Mouse (Mus musculus) heart, postnatal 4 days (tissue): ENCODE data around the gene Kel. TPM values are rescaled to one million over a fixed set of nuclear protein-coding genes. Genes with fewer than 3 reads are reported as not detected.

Experiments
- DNase-seq: peaks from one replicate; pipeline ENCODE4 v3.0.0; 2021
- total RNA-seq, 2 experiments: library from RNA; stranded (reverse); gene quantifications; 2 replicates each; pipeline ENCODE4 v1.2.3; 2021

Kel gene
- total RNA-seq, 2 experiments from 2014 or later = 0.41 TPM

DNA sequence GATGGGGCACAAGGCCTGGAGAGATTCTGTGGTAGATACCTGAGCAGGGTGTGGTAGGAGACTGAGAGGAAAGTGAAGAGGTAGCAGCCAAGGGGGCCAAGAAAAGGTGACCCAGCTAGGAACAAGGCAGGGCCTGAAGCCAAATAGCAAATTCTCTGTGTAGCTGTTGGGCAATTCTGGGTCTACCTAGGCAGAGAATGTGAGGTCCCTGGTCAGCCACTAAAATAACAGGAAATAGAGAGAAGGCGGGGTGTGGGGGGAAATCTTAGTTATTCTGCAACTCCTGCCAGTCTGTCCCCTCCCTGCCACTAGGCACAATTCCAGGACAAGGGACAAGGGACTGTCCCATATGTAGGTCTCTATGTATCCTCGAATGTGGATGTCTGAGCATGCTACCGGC is 60.9 kb downstream of the Kel start:
- no peak for DNase-seq

DNA sequence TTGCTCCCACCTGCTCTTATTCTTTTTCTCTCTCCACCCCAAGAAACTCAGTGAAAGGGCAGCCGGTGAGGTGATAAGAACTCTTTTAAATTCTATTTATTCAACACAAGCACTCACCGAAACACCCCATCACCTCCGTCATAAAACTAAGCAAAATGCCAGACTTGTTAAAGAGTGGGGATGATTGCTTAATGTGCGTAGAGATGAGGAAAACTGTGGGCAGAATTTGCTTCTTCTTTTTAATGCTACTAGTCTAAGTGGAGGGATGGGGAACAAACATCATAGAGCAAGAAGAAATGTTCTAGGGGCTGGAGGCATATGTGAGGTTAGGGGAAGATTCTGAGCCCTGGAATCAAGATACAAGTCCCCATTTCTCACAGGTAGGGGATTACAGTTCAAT is 61.4 kb downstream of the Kel start:
- no peak for DNase-seq

DNA sequence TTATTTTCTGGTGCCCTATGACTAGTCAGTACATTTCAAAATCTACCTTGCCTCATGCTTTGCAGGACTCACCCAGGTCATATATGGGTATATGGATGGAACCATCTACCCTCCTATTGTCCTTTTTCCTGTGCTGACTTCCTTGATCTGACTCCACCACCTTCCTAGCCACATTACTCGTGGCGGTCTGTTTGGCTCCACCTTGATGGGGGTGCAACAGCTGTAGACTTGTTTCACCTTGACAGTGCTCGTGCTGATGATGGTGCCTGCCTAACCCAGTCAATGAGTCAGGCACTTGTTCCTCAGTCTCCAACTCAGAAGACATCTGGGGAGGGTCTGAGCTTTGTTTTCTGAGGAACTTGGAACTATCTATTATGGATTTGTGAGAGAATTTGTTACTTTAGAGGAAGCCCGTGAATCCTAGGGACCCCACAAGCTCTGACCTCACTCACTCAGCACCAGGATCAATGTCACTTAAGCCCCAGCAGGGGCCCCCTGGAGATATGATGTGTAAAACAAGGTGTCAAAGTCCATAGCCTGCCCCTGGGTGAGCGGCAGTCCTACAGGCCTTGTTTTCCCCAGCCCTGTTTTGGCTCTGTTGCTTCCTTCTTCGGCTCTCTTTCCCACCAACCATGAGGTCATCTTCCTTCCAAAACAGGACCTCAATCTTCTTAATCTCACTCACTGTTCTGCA is 62.8 kb downstream of the Kel start:
- no peak for DNase-seq

DNA sequence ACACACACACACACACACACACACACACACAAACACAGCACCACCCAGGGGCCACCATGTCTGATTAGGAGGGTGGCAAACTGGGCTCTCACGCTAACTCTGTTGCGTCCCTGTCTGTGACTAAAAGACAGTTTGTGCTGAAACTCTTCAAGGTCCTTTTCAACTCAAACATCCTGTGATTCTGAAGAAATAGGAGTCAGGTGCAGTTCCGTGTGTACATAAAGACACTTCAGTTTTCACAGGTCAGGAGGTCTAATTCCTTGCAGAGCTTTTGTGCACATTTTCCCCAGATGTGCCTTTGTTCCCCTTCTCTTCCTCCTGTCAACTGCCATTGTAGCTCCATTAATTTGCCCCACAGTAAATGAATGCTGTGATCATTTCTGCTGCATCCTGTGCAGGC is 63.7 kb downstream of the Kel start:
- DNase-seq = no peak

DNA sequence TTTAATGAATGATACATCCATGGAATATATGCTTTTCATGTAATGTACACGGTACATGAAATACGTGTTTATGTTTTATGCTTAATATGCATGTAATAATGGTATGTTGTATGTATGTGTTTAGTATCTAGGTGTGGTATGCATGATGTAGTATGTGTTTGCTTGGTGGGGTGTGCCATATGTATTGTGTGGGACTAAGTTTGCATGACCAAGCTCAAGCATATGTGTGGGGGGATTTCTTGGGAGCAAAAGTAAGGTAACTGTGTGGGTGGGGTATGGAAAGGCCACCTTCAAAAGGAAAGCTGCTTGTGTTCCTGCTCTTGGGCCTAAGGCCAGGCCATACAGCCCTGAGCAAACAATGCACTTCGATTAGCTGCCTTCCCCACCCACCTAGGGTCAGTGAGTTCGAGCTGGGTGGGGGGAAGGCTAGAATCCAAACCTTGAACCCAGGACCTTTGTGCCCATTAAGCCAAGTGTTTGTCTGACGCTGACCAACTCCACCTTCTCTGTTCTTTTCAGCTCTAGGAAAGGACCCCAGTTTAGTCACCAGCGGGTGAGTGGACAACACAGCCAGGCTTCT is 66.1 kb downstream of the Kel start:
- DNase-seq = no peak

DNA sequence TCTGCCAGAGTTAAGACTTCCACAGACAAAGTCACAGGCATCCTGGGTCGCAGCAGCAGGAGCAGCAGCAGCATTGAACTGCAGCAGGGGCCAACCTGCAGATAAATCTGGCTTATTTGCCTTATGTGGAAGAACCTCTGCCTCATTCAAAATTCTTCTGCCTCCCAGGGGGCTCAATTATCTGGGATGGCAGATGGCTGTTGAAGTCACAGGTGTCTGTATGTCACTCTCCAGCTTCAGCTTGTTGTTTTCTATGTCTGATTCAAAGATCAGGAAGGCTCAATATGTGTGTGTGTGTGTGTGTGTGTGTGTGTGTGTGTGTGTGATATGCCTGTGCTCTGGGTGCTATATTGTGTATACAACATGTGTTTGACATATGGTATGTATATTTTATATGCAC is 66.7 kb downstream of the Kel start:
- DNase-seq = no peak

Other genes starting within 250 kb of the Kel start
- not detected for gene Prss1, start 245.4 kb downstream of the Kel start, total RNA-seq
- gene Prss2, start 182.6 kb downstream of the Kel start, total RNA-seq = not detected
- 1 to 10 TPM; 2.3 to 3.1 TPM for gene Ephb6, start 98.9 kb downstream of the Kel start, total RNA-seq
- not detected for gene Trpv6, start 67.9 kb downstream of the Kel start, total RNA-seq
- gene Trpv5, start 23.6 kb downstream of the Kel start, total RNA-seq = not detected
- gene Llcfc1, start 19.9 kb downstream of the Kel start, total RNA-seq = not detected
- gene Olfr459, start 70.8 kb upstream of the Kel start, total RNA-seq = not detected
- not detected for gene Pip, start 143.2 kb upstream of the Kel start, total RNA-seq
- gene Sval2, start 148.7 kb upstream of the Kel start, total RNA-seq = not detected
- not detected for gene Sval1, start 247.3 kb upstream of the Kel start, total RNA-seq